Mouse (Mus musculus): ENCODE measurements around the gene Htr3a. TPM values are rescaled to one million over a fixed set of nuclear protein-coding genes. Genes with fewer than 3 reads are reported as not detected.

Htr3a gene
- 1.6 and 1.8 TPM in 2 replicates for polyA plus RNA-seq (2014; fragmentation: Nextera tagmentation; extraction: Ambion mirVana)

DNA sequence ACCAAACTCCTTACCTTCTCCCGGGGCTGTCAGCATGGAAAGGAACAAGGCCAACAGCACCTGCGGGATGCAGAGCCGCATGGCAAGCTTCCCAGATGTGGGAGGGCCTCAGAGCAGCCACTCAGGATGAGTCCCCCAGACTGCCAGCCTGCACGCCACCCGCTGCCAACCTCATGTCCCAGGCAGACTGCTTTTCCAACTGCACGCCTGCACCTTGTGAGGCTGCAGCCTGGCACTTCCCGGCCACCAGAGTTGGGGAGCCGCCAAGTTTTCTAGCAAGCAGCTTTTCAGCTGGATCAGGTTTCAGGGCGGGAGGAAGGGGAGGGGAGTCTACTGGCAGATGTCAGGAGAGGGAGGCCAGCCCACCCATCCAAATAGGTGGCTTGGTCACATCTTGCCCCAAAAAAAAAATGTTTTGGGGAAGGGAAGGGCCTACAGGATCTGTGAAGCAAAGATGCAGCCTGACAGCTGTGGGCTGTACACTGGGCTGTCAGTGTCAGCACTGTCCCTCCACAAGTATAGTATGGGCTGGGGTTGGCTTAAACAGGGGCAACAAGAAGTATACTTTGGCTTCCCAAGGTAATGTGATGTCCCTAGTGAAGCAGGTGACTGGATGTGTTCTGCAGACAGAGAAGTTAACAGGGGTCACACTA lies at the start of gene Htr3a:
TSS of gene Htr3a (minus strand) at position 215 of the 653 bp plus-strand sequence.
- no peak within 1 kb of the TSS for H3K4me2 ChIP-seq (replicated peaks; ENCODE audit: low read depth, low read length)
- no peaks in the 10 kb centered on the region for H3K9me3 ChIP-seq (ENCODE audit: control insufficient read depth, low read length)
- ATAC-seq (ENCODE audit: low FRiP score) (no peak), DNase-seq (ENCODE audit: low spot score) (peak; percentile 36)
- H3K4me3 ChIP-seq (ENCODE audit: low read depth, low read length), result no peak within 1 kb of the TSS
- H3K27me3 ChIP-seq (ENCODE audit: control insufficient read depth, insufficient read depth, low read length), result no peaks in the 10 kb centered on the region
- no peak within 1 kb of the TSS for H3K9ac ChIP-seq (ENCODE audit: low read depth, low read length)
- no peaks in the 10 kb centered on the region for H3K4me1 ChIP-seq (replicated peaks; ENCODE audit: control insufficient read depth, insufficient read depth, low read length)
- WGBS, result 5% methylated on average over 9 of the region's 9 CpGs
- H3K27ac ChIP-seq (ENCODE audit: low read depth, low read length), result no peak within 1 kb of the TSS
- H3K36me3 ChIP-seq (ENCODE audit: control insufficient read depth, insufficient read depth, low read length), result no peaks in the 10 kb centered on the region

GRCm38 (mm10) chr9:48947565-48947964 lies 36.7 kb upstream of the Htr3a start:
- no peaks in the 10 kb centered on the region for H3K9me3 ChIP-seq (ENCODE audit: control insufficient read depth, low read length)
- WGBS, result 92% methylated on average over 4 of the region's 4 CpGs
- no peak overlapping the region for H3K4me3 ChIP-seq (ENCODE audit: low read depth, low read length)
- no peak for DNase-seq (ENCODE audit: low spot score)
- H3K9ac ChIP-seq (ENCODE audit: low read depth, low read length), result no peak overlapping the region
- H3K4me1 ChIP-seq (replicated peaks; ENCODE audit: control insufficient read depth, insufficient read depth, low read length), result no peaks in the 10 kb centered on the region
- ATAC-seq (ENCODE audit: low FRiP score), result no peak
- H3K27me3 ChIP-seq (ENCODE audit: control insufficient read depth, insufficient read depth, low read length), result no peaks in the 10 kb centered on the region
- no peaks in the 10 kb centered on the region for H3K36me3 ChIP-seq (ENCODE audit: control insufficient read depth, insufficient read depth, low read length)
- H3K4me2 ChIP-seq (replicated peaks; ENCODE audit: low read depth, low read length), result no peak overlapping the region
- H3K27ac ChIP-seq (ENCODE audit: low read depth, low read length), result no peak overlapping the region

GRCm38 (mm10) chr9:48942349-48942748 lies 31.4 kb upstream of the Htr3a start:
- Histone ChIP-seq H3K27me3 (ENCODE audit: control insufficient read depth, insufficient read depth, low read length) (no peaks in the 10 kb centered on the region), H3K9ac (ENCODE audit: low read depth, low read length) (no peak overlapping the region), H3K4me2 (replicated peaks; ENCODE audit: low read depth, low read length) (no peak overlapping the region), H3K4me3 (ENCODE audit: low read depth, low read length) (no peak overlapping the region), H3K27ac (ENCODE audit: low read depth, low read length) (no peak overlapping the region), H3K36me3 (ENCODE audit: control insufficient read depth, insufficient read depth, low read length) (no peaks in the 10 kb centered on the region), H3K9me3 (ENCODE audit: control insufficient read depth, low read length) (no peaks in the 10 kb centered on the region), H3K4me1 (replicated peaks; ENCODE audit: control insufficient read depth, insufficient read depth, low read length) (no peaks in the 10 kb centered on the region)
- WGBS, result 77% methylated on average over 1 of the region's 1 CpGs
- DNase-seq (ENCODE audit: low spot score) (no peak), ATAC-seq (ENCODE audit: low FRiP score) (no peak)

DNA sequence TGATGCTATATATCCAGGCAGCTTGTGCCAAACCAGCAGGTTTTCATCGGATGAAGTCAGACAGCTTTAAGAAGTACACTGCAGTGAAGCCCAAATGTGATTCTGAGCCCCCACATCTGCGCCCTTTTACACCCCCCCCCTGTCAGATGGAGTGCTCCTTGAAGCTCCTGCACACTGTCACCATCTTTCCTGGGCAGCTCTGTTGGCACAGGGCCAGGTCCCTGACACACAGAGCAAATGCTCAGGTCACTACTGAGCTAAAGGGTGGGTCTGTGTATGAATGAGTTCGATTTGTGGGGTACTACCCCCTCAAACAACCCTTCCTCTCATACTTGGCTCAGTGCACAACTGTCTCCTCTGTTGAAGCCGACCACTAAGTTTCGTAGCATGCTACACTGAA lies 18.5 kb upstream of the Htr3a start:
- Histone ChIP-seq H3K4me1 (replicated peaks; ENCODE audit: control insufficient read depth, insufficient read depth, low read length) (no peaks in the 10 kb centered on the region), H3K4me2 (replicated peaks; ENCODE audit: low read depth, low read length) (no peak overlapping the region), H3K27me3 (ENCODE audit: control insufficient read depth, insufficient read depth, low read length) (no peaks in the 10 kb centered on the region), H3K4me3 (ENCODE audit: low read depth, low read length) (no peak overlapping the region), H3K27ac (ENCODE audit: low read depth, low read length) (no peak overlapping the region), H3K36me3 (ENCODE audit: control insufficient read depth, insufficient read depth, low read length) (no peaks in the 10 kb centered on the region), H3K9me3 (ENCODE audit: control insufficient read depth, low read length) (no peaks in the 10 kb centered on the region), H3K9ac (ENCODE audit: low read depth, low read length) (no peak overlapping the region)
- DNase-seq (ENCODE audit: low spot score) (no peak), ATAC-seq (ENCODE audit: low FRiP score) (no peak)
- WGBS, result 89% methylated on average over 5 of the region's 5 CpGs

DNA sequence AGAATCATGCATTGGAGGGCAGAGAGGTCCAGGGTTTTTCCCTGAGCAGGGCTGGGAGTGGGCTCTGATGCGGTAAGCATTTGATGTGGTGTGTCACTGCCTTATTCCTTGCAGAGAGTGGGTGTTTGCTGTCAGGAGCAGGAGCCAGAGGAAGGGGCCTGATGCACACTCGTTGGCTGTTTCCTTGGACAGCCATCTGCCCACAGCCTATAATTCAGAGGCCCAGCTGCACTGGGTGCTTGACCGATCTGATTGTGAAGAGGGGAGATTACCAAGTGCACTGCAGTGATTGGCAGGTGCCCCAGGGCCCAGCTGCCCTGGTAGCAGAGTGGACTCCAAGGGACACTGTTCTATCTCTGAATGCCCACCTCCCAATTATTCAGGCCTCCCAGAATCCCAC lies 17.9 kb upstream of the Htr3a start:
- WGBS, result 72% methylated on average over 3 of the region's 3 CpGs
- DNase-seq (ENCODE audit: low spot score), result no peak
- Histone ChIP-seq H3K4me1 (replicated peaks; ENCODE audit: control insufficient read depth, insufficient read depth, low read length) (no peaks in the 10 kb centered on the region), H3K4me2 (replicated peaks; ENCODE audit: low read depth, low read length) (no peak overlapping the region), H3K36me3 (ENCODE audit: control insufficient read depth, insufficient read depth, low read length) (no peaks in the 10 kb centered on the region), H3K9me3 (ENCODE audit: control insufficient read depth, low read length) (no peaks in the 10 kb centered on the region), H3K4me3 (ENCODE audit: low read depth, low read length) (no peak overlapping the region), H3K27ac (ENCODE audit: low read depth, low read length) (no peak overlapping the region; the same call in 1 of the 2 replicates), H3K27me3 (ENCODE audit: control insufficient read depth, insufficient read depth, low read length) (no peaks in the 10 kb centered on the region), H3K9ac (ENCODE audit: low read depth, low read length) (no peak overlapping the region)
- ATAC-seq (ENCODE audit: low FRiP score), result no peak

DNA sequence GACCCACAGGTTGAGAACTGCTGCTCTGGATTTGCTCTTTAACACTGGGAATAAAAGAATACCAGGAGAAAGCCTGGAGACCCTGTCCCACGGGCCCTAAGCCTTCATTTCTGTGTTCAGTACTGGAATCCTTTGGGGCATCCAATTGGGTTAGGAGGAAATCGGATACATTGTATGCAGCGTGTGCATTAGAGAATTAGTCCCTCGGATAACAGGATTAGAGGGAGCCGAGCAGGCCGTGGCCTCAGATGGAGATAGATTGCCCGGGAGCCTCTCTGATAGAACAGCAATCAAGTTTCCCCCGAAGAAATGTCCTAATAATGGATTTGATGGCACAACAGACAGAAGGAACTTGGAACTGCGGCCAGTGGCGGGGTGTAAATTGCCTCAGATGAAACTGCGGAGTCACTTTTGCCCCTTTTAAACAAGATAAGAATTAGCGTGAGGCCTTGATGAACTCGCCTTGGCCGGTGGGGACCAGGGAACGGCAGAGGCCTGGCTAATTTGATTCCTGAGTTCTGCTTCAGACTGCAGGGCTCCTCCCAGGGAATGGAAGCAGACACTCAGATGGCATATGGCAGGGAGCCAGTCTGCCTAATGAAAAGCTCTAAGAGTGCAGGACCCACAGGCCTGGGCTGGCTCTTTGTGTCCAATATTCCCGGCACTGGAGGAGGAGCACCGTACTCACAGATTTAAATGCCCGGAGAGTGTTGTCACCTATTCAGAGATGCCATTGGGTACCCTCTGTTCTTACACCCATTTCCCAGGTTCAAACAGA lies 5.3 kb upstream of the Htr3a start:
- Histone ChIP-seq H3K9me3 (ENCODE audit: control insufficient read depth, low read length) (no peaks in the 10 kb centered on the region), H3K4me3 (ENCODE audit: low read depth, low read length) (no peak overlapping the region), H3K36me3 (ENCODE audit: control insufficient read depth, insufficient read depth, low read length) (no peaks in the 10 kb centered on the region), H3K27me3 (ENCODE audit: control insufficient read depth, insufficient read depth, low read length) (no peaks in the 10 kb centered on the region), H3K27ac (ENCODE audit: low read depth, low read length) (no peak overlapping the region; the same call in 1 of the 2 replicates), H3K4me1 (replicated peaks; ENCODE audit: control insufficient read depth, insufficient read depth, low read length) (no peaks in the 10 kb centered on the region), H3K4me2 (replicated peaks; ENCODE audit: low read depth, low read length) (no peak overlapping the region), H3K9ac (ENCODE audit: low read depth, low read length) (no peak overlapping the region)
- DNase-seq (ENCODE audit: low spot score) (no peak), ATAC-seq (ENCODE audit: low FRiP score) (no peak)
- 79% methylated on average over 18 of the region's 18 CpGs for WGBS

DNA sequence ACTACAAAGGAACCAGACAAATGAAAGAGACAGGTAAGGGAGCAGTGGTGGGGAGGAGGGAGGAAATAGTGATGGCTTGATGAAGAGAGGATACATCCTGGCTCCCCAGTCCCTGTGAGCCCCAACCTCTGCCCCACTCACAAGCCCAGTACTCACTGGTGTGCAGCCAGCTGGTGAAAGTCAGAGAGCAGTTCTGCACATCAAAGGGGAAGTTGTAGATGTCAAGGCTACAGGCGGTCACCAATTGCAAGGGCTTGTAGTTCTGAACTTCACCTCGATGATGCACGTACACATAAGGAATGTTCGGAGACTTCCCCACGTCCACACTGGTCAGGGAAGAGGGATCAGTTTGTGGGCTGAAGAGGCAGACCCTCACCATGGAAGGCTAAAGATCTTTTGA lies 6.5 kb downstream of the Htr3a start:
- H3K27me3 ChIP-seq (ENCODE audit: control insufficient read depth, insufficient read depth, low read length), result no peaks in the 10 kb centered on the region
- no peaks in the 10 kb centered on the region for H3K9me3 ChIP-seq (ENCODE audit: control insufficient read depth, low read length)
- no peaks in the 10 kb centered on the region for H3K4me1 ChIP-seq (replicated peaks; ENCODE audit: control insufficient read depth, insufficient read depth, low read length)
- DNase-seq (ENCODE audit: low spot score) (no peak), ATAC-seq (ENCODE audit: low FRiP score) (no peak)
- H3K4me3 ChIP-seq (ENCODE audit: low read depth, low read length), result no peak overlapping the region
- H3K36me3 ChIP-seq (ENCODE audit: control insufficient read depth, insufficient read depth, low read length), result no peaks in the 10 kb centered on the region
- no peak overlapping the region for H3K27ac ChIP-seq (ENCODE audit: low read depth, low read length)
- H3K9ac ChIP-seq (ENCODE audit: low read depth, low read length), result no peak overlapping the region
- H3K4me2 ChIP-seq (replicated peaks; ENCODE audit: low read depth, low read length), result no peak overlapping the region
- WGBS, result 84% methylated on average over 5 of the region's 5 CpGs

DNA sequence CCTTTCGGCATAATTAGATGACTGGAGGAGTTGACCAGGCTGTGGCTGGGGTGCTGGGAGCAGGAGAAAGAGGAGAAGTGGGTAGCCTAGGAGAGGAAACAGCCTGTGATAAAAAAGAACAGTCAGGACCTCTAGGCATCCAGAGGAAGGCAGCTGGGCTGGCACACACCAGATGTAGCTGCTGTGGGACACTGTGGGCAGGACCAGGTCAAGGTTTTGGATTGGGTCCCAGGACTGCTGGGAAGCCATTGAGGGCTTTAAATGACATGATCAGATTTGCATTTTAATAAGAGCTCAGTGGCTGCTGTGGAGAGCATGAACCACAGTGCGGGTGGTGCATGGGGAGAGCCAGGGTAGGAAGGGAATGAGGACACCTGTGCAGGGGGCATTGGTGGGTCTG lies 7.1 kb downstream of the Htr3a start:
- Histone ChIP-seq H3K9me3 (ENCODE audit: control insufficient read depth, low read length) (no peaks in the 10 kb centered on the region), H3K4me1 (replicated peaks; ENCODE audit: control insufficient read depth, insufficient read depth, low read length) (no peaks in the 10 kb centered on the region), H3K36me3 (ENCODE audit: control insufficient read depth, insufficient read depth, low read length) (no peaks in the 10 kb centered on the region), H3K4me3 (ENCODE audit: low read depth, low read length) (no peak overlapping the region), H3K27me3 (ENCODE audit: control insufficient read depth, insufficient read depth, low read length) (no peaks in the 10 kb centered on the region), H3K9ac (ENCODE audit: low read depth, low read length) (no peak overlapping the region), H3K27ac (ENCODE audit: low read depth, low read length) (no peak overlapping the region), H3K4me2 (replicated peaks; ENCODE audit: low read depth, low read length) (no peak overlapping the region)
- 62% methylated on average over 2 of the region's 2 CpGs for WGBS
- ATAC-seq (ENCODE audit: low FRiP score), result no peak
- DNase-seq (ENCODE audit: low spot score), result no peak

DNA sequence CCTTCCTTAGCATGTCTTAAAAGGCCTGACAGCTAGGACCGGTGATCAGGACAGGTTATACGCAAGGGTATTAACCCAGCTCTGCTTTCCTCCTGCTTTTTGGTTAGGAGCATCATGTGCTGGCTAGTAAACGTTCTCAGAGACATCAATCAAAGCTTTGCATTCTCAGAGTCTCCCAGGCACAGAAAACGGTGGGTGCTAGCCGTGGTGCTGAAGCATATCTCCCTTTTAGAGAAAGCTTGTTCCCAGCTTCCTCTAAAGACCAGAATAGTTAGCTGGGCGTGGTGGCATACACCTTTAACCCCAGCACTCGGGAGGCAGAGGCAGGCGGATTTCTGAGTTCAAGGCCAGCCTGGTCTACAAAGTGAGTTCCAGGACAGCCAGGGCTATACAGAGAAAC lies 12.3 kb downstream of the Htr3a start:
- H3K9me3 ChIP-seq (ENCODE audit: control insufficient read depth, low read length), result no peaks in the 10 kb centered on the region
- H3K4me2 ChIP-seq (replicated peaks; ENCODE audit: low read depth, low read length), result no peak overlapping the region
- no peak overlapping the region for H3K27ac ChIP-seq (ENCODE audit: low read depth, low read length)
- no peak overlapping the region for H3K9ac ChIP-seq (ENCODE audit: low read depth, low read length)
- H3K4me3 ChIP-seq (ENCODE audit: low read depth, low read length), result no peak overlapping the region
- 34% methylated on average over 8 of the region's 8 CpGs for WGBS
- peaks cover 2% of the 10 kb centered on the region for H3K27me3 ChIP-seq (ENCODE audit: control insufficient read depth, insufficient read depth, low read length)
- H3K36me3 ChIP-seq (ENCODE audit: control insufficient read depth, insufficient read depth, low read length), result no peaks in the 10 kb centered on the region
- H3K4me1 ChIP-seq (replicated peaks; ENCODE audit: control insufficient read depth, insufficient read depth, low read length), result peaks cover 5% of the 10 kb centered on the region; the same call in 1 of the 2 replicates
- ATAC-seq (ENCODE audit: low FRiP score) (no peak), DNase-seq (ENCODE audit: low spot score) (peak; percentile 64)

Measured in hindbrain, embryonic 11.5 days (tissue).